Comparison of ENCODE assay signal across 9 mouse cellular contexts in the genomic region with DNA sequence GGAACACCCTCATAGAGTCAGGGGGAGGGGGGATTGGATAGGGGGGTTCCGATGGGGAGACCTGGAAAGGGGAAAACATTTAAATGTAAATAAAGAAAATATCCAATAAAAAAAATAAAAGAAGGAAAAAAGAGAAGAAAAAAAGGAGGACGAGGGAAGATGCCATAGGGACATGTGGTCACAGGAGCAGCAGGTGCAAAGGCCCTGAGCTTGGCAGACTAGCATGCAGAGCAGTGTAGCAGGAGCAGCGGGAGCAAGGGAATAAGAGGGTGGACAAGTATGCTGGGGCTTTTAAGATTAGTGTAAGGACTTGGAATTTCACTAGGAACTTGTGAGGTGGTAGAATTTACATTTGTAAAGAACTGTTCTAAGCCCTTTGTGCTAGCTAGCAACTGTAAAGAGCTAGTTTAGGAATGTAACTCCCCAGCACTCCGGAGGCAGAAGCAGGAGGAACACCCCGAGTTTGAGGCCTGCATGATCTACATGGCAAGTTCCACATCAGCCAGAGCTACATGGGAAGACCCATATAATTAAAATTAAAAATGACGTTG. TPM values are rescaled to one million over a fixed set of nuclear protein-coding genes. Genes with fewer than 3 reads are reported as not detected.
DNase-seq lines count a peak whose midpoint lies in the region; ATAC-seq and TF ChIP-seq lines count a peak whose summit lies in the region.
"Had no signal": no experiment of that assay in that cellular context is flagged by ENCODE, and none has a peak within 500 bp of the region (broad histone marks: within the 10 kb centered on the region; RNA-seq: fewer than 3 reads in every experiment).

No protein-coding gene starts in this region.

- no peak overlapping the region for H3K9ac ChIP-seq in stomach, embryonic 15.5 days
- no peak overlapping the region for H3K9ac ChIP-seq in stomach, postnatal 0 days (ENCODE audit: low read length)
- no peak overlapping the region for H3K9ac ChIP-seq in forebrain, embryonic 14.5 days (ENCODE audit: low read length)
- H3K9ac ChIP-seq in limb, embryonic 15.5 days: no peak overlapping the region

- DNase-seq in stomach, postnatal 0 days (ENCODE audit: low spot score): no peak
- DNase-seq in forebrain, embryonic 14.5 days (ENCODE audit: low spot score): no peak
- no peak for DNase-seq in ovary, postnatal 14 days (ENCODE audit: low spot score)
- no peak for DNase-seq in gastrocnemius, postnatal 36 days
- DNase-seq: adrenal gland, adult 2 months; heart, postnatal 36 days had no signal

- no peaks in the 10 kb centered on the region for H3K9me3 ChIP-seq in stomach, embryonic 15.5 days
- no peaks in the 10 kb centered on the region for H3K9me3 ChIP-seq in stomach, postnatal 0 days (ENCODE audit: control insufficient read depth, low read length)
- no peaks in the 10 kb centered on the region for H3K9me3 ChIP-seq in forebrain, embryonic 14.5 days (replicated peaks; ENCODE audit: control insufficient read depth, low read length)
- H3K9me3 ChIP-seq in limb, embryonic 15.5 days: no peaks in the 10 kb centered on the region

- H3K4me3 ChIP-seq in stomach, embryonic 15.5 days (replicated peaks): no peak overlapping the region
- H3K4me3 ChIP-seq in stomach, postnatal 0 days (ENCODE audit: low read depth, low read length): no peak overlapping the region
- H3K4me3 ChIP-seq in forebrain, embryonic 14.5 days (ENCODE audit: low read depth, low read length): no peak overlapping the region
- H3K4me3 ChIP-seq in limb, embryonic 15.5 days: no peak overlapping the region; the same call in 1 of the 2 replicates

- no peak for TF ChIP-seq CTCF in stomach, postnatal 0 days (IDR thresholded peaks at IDR 0.05; ENCODE audit: low read depth)

- intact Hi-C loops in gastrocnemius, postnatal 36 days (cut with DNase I): no loop called here

- TF ChIP-seq EP300 in stomach, postnatal 0 days (optimal IDR thresholded peaks at IDR 0.05): no peak

- peaks cover 6% of the 10 kb centered on the region; the same call in 1 of the 2 replicates for H3K36me3 ChIP-seq in stomach, embryonic 15.5 days
- no peaks in the 10 kb centered on the region for H3K36me3 ChIP-seq in stomach, postnatal 0 days (ENCODE audit: control insufficient read depth, insufficient read depth, low read length)
- peaks cover 8% of the 10 kb centered on the region; the same call in 1 of the 2 replicates for H3K36me3 ChIP-seq in forebrain, embryonic 14.5 days (ENCODE audit: control insufficient read depth, insufficient read depth, low read length)
- 0 out of 2 replicates have a peak, but pooled peaks cover 10% of the 10 kb centered on the region for H3K36me3 ChIP-seq in limb, embryonic 15.5 days

- H3K4me1 ChIP-seq in stomach, embryonic 15.5 days: 0 out of 2 replicates have a peak, but pooled peaks cover 6% of the 10 kb centered on the region
- 0 out of 2 replicates have a peak, but pooled peaks cover 2% of the 10 kb centered on the region for H3K4me1 ChIP-seq in stomach, postnatal 0 days (replicated peaks; ENCODE audit: control insufficient read depth, insufficient read depth)
- peaks cover 16% of the 10 kb centered on the region for H3K4me1 ChIP-seq in forebrain, embryonic 14.5 days (ENCODE audit: control insufficient read depth, insufficient read depth, low read length)
- H3K4me1 ChIP-seq in limb, embryonic 15.5 days: peaks cover 18% of the 10 kb centered on the region

- H3K27me3 ChIP-seq in stomach, embryonic 15.5 days (replicated peaks): no peaks in the 10 kb centered on the region
- no peaks in the 10 kb centered on the region for H3K27me3 ChIP-seq in stomach, postnatal 0 days (ENCODE audit: control insufficient read depth, insufficient read depth, low read length)
- H3K27me3 ChIP-seq in forebrain, embryonic 14.5 days (replicated peaks; ENCODE audit: control insufficient read depth, insufficient read depth, low read length): no peaks in the 10 kb centered on the region
- H3K27me3 ChIP-seq in limb, embryonic 15.5 days: no peaks in the 10 kb centered on the region

- no peak for ATAC-seq in stomach, embryonic 15.5 days (ENCODE audit: insufficient read depth, low FRiP score, low read depth)
- ATAC-seq in stomach, postnatal 0 days (ENCODE audit: low FRiP score, low TSS enrichment): no peak
- ATAC-seq in forebrain, embryonic 14.5 days: no peak
- ATAC-seq in limb, embryonic 15.5 days (ENCODE audit: insufficient number of reproducible peaks, low FRiP score, low TSS enrichment, low read depth): no peak
- ATAC-seq in erythroid progenitor cell, adult 5-6 weeks (replicated peaks; ENCODE audit: low FRiP score, poor library complexity, severe bottlenecking): no peak

- H3K4me2 ChIP-seq in stomach, embryonic 15.5 days: peak overlapping the region; percentile 87; the same call in 1 of the 2 replicates
- H3K4me2 ChIP-seq in stomach, postnatal 0 days (replicated peaks; ENCODE audit: low read depth): no peak overlapping the region; the same call in 1 of the 2 replicates
- peak overlapping the region; percentile 57 for H3K4me2 ChIP-seq in forebrain, embryonic 14.5 days (ENCODE audit: low read length)
- H3K4me2 ChIP-seq in limb, embryonic 15.5 days: peak overlapping the region; percentile 85; the same call in 1 of the 2 replicates

- 76% methylated on average over 6 of the region's 6 CpGs for WGBS in stomach, embryonic 15.5 days
- 75% methylated on average over 6 of the region's 6 CpGs for WGBS in stomach, postnatal 0 days
- whole genome bisulfite sequencing in forebrain, embryonic 14.5 days: 64% methylated on average over 6 of the region's 6 CpGs
- 71% methylated on average over 6 of the region's 6 CpGs for WGBS in limb, embryonic 15.5 days

- no peak overlapping the region for H3K27ac ChIP-seq in stomach, embryonic 15.5 days
- H3K27ac ChIP-seq in stomach, postnatal 0 days (replicated peaks): no peak overlapping the region
- H3K27ac ChIP-seq in forebrain, embryonic 14.5 days (ENCODE audit: low read depth, low read length): no peak overlapping the region
- no peak overlapping the region for H3K27ac ChIP-seq in limb, embryonic 15.5 days

RNA-seq across cellular contexts. Expression of a gene that starts 1.2 kb away (rescaled TPM):
- polyA plus RNA-seq in stomach, embryonic 15.5 days (2015; fragmentation: Nextera tagmentation; extraction: Ambion mirVana): 73.9 and 80.4 TPM in 2 replicates
- polyA plus RNA-seq in stomach, postnatal 0 days (2015; fragmentation: Nextera tagmentation; extraction: Ambion mirVana): 46.8 and 50.7 TPM in 2 replicates
- 54.9 and 63.7 TPM in 2 replicates for polyA plus RNA-seq in forebrain, embryonic 14.5 days (2014; fragmentation: Nextera tagmentation; extraction: Ambion mirVana)
- polyA plus RNA-seq in limb, embryonic 15.5 days (2015; fragmentation: Nextera tagmentation; extraction: Ambion mirVana): 79.4 and 83.0 TPM in 2 replicates
- 10 to 100 TPM in 1 of 2 experiments, 1 to 10 TPM in 1; 9.9 to 10.3 TPM for total RNA-seq in gastrocnemius, postnatal 36 days (2021)
- total RNA-seq in erythroid progenitor cell, adult 5-6 weeks (2015; ENCODE audit: low replicate concordance): 15.1 and 39.3 TPM in 2 replicates
- 6.9 and 12.6 TPM in 2 replicates for total RNA-seq in erythroid progenitor cell, adult 5-6 weeks (2017; ENCODE audit: low replicate concordance)

RNA-seq across cellular contexts. Expression of a gene that starts 48.6 kb away (rescaled TPM):
- polyA plus RNA-seq in stomach, embryonic 15.5 days (2015; fragmentation: Nextera tagmentation; extraction: Ambion mirVana): 71.0 and 74.8 TPM in 2 replicates
- polyA plus RNA-seq in stomach, postnatal 0 days (2015; fragmentation: Nextera tagmentation; extraction: Ambion mirVana): 53.2 and 56.2 TPM in 2 replicates
- 73.7 and 77.7 TPM in 2 replicates for polyA plus RNA-seq in forebrain, embryonic 14.5 days (2014; fragmentation: Nextera tagmentation; extraction: Ambion mirVana)
- 64.5 and 78.3 TPM in 2 replicates for polyA plus RNA-seq in limb, embryonic 15.5 days (2015; fragmentation: Nextera tagmentation; extraction: Ambion mirVana)
- total RNA-seq in gastrocnemius, postnatal 36 days (2021): 10 to 100 TPM; 17.5 to 19.8 TPM
- 80.5 and 81.8 TPM in 2 replicates for total RNA-seq in erythroid progenitor cell, adult 5-6 weeks (2015; ENCODE audit: low replicate concordance)
- 71.2 and 81.2 TPM in 2 replicates for total RNA-seq in erythroid progenitor cell, adult 5-6 weeks (2017; ENCODE audit: low replicate concordance)
